Mouse (Mus musculus) limb, embryonic 11.5 days (tissue): ENCODE data around the gene Brap. TPM values are rescaled to one million over a fixed set of nuclear protein-coding genes. Genes with fewer than 3 reads are reported as not detected.
"Not testable (repeated sequence)": the region's sequence is repeated elsewhere in the genome, so short reads cannot be mapped to it uniquely, and the experiment has no call there.

Experiments
- ATAC-seq: fragments of 200-750 bp; cut with Nextera tagmentation; 2 replicates; pipeline ENCODE4 v1.8.0; 2017; ENCODE audit warnings: low read depth; ENCODE audit not compliant: insufficient number of reproducible peaks, low FRiP score, low TSS enrichment
- DNase-seq: peaks from one replicate; pipeline ENCODE4 v3.0.0-alpha.2; 2015; ENCODE audit warnings: low spot score
- H3K27ac ChIP-seq: fragments of 300-500 bp; sonication (generic); replicated peaks from 2 replicates; pipeline ENCODE4 v1.5.1; 2014; ENCODE audit warnings: low read depth, mild to moderate bottlenecking, low read length
- H3K27me3 ChIP-seq: fragments of 300-500 bp; sonication (generic); 2 replicates; pipeline ENCODE4 v1.6.1; 2014; ENCODE audit warnings: mild to moderate bottlenecking, low read length, mixed read lengths; ENCODE audit not compliant: control insufficient read depth, insufficient read depth
- H3K36me3 ChIP-seq: fragments of 300-500 bp; sonication (generic); 2 replicates; pipeline ENCODE4 v1.6.1; 2014; ENCODE audit warnings: mild to moderate bottlenecking, low read length, moderate library complexity, mixed read lengths; ENCODE audit not compliant: control insufficient read depth, insufficient read depth
- H3K4me1 ChIP-seq: fragments of 300-500 bp; sonication (generic); 2 replicates; pipeline ENCODE4 v1.6.1; 2014; ENCODE audit warnings: low read length, mixed read lengths; ENCODE audit not compliant: control insufficient read depth, insufficient read depth
- H3K4me2 ChIP-seq: fragments of 300-500 bp; sonication (generic); 2 replicates; pipeline ENCODE4 v1.6.1; 2014; ENCODE audit warnings: low read depth, mild to moderate bottlenecking, moderate library complexity; ENCODE audit not compliant: severe bottlenecking
- H3K4me3 ChIP-seq: fragments of 300-500 bp; sonication (generic); 2 replicates; pipeline ENCODE4 v1.5.1; 2014; ENCODE audit warnings: low read depth, low read length
- H3K9ac ChIP-seq: fragments of 300-500 bp; sonication (generic); 2 replicates; pipeline ENCODE4 v1.6.1; 2014; ENCODE audit warnings: mild to moderate bottlenecking, low read length
- H3K9me3 ChIP-seq: fragments of 300-500 bp; sonication (generic); 2 replicates; pipeline ENCODE4 v1.6.1; 2016; ENCODE audit warnings: low read length; ENCODE audit not compliant: control insufficient read depth
- WGBS: fragments of 180-500 bp; shearing (Covaris S2); extraction: QIAGEN DNeasy Blood & Tissue Kit; methylation state at CpG from one replicate; pipeline ENCODE4 v1.1.7; 2014; 5-methylcytosine and 5-hydroxymethylcytosine counted together
- polyA plus RNA-seq: library from polyadenylated mRNA; unstranded; fragments of >200 nt; fragmentation: Nextera tagmentation; extraction: Ambion mirVana; gene quantifications from 2 replicates; pipeline ENCODE4 v1.2.1, GENCODE M21; 2014

Gene Brap
- polyA plus RNA-seq: 37.1 and 42.7 TPM in 2 replicates

GRCm38 (mm10) chr5:121660059-121660896, at the start of gene Brap, which contains the start of gene Acad10:
Gene Brap, plus strand, starts transcription at chr5:121660563.
Gene Acad10, minus strand, starts transcription at chr5:121660514.
- DNase-seq: peak; percentile 96
- ATAC-seq: peak; percentile 75
- peak within 1 kb of the TSS; percentile 92 for H3K4me2 ChIP-seq
- no peak within 1 kb of the TSS; the same call in 1 of the 2 replicates for H3K27ac ChIP-seq
- peak within 1 kb of the TSS; percentile 56 for H3K4me3 ChIP-seq
- H3K9ac ChIP-seq: peak within 1 kb of the TSS; percentile 59
- H3K4me1 ChIP-seq: peaks cover 6% of the 10 kb centered on the region
- peaks cover 10% of the 10 kb centered on the region; the same call in 1 of the 2 replicates for H3K36me3 ChIP-seq
- WGBS: 2% methylated on average over 85 of the region's 85 CpGs
- H3K9me3 ChIP-seq: no peaks in the 10 kb centered on the region
- no peaks in the 10 kb centered on the region for H3K27me3 ChIP-seq

- Histone ChIP-seq H3K4me1 (no peaks in the 10 kb centered on the region), H3K27ac (no peak overlapping the region), H3K36me3 (no peaks in the 10 kb centered on the region), H3K9ac (no peak overlapping the region), H3K9me3 (no peaks in the 10 kb centered on the region), H3K4me2 (no peak overlapping the region), H3K4me3 (no peak overlapping the region), H3K27me3 (no peaks in the 10 kb centered on the region)
- ATAC-seq (no peak), DNase-seq (no peak)
- 87% methylated on average over 6 of the region's 6 CpGs for WGBS
These were observed 48.3 kb upstream of the Brap start for GRCm38 (mm10) chr5:121612036-121612435.

GRCm38 (mm10) chr5:121614921-121615320, 45.4 kb upstream of the Brap start:
- H3K4me2 ChIP-seq, DNase-seq, H3K27ac ChIP-seq, H3K4me1 ChIP-seq, H3K9me3 ChIP-seq, H3K36me3 ChIP-seq, ATAC-seq, H3K4me3 ChIP-seq, H3K27me3 ChIP-seq, H3K9ac ChIP-seq: not testable (repeated sequence)
- 88% methylated on average over 3 of the region's 3 CpGs for WGBS

GRCm38 (mm10) chr5:121618592-121619513, 41.5 kb upstream of the Brap start, which contains the start of gene Acad12:
Gene Acad12, minus strand, starts transcription at chr5:121618938.
- ATAC-seq (peak; percentile 79), DNase-seq (peak; percentile 91)
- H3K36me3 ChIP-seq: no peaks in the 10 kb centered on the region; the same call in 1 of the 2 replicates
- H3K9me3 ChIP-seq: no peaks in the 10 kb centered on the region
- no peaks in the 10 kb centered on the region for H3K27me3 ChIP-seq
- under 1% methylated on average over 57 of the region's 58 CpGs for WGBS
- peak within 1 kb of the TSS; percentile 79 for H3K4me2 ChIP-seq
- H3K4me1 ChIP-seq: peaks cover 5% of the 10 kb centered on the region
- H3K4me3 ChIP-seq: peak within 1 kb of the TSS; percentile 69
- peak within 1 kb of the TSS; percentile 47; the same call in 1 of the 2 replicates for H3K27ac ChIP-seq
- peak within 1 kb of the TSS; percentile 78 for H3K9ac ChIP-seq

- Histone ChIP-seq H3K27ac (no peak overlapping the region), H3K9ac (no peak overlapping the region), H3K36me3 (no peaks in the 10 kb centered on the region; the same call in 1 of the 2 replicates), H3K27me3 (no peaks in the 10 kb centered on the region), H3K9me3 (no peaks in the 10 kb centered on the region), H3K4me2 (no peak overlapping the region), H3K4me1 (peaks cover 5% of the 10 kb centered on the region), H3K4me3 (no peak overlapping the region)
- ATAC-seq (no peak), DNase-seq (no peak)
- WGBS: 98% methylated on average over 5 of the region's 5 CpGs
These were observed 39.3 kb upstream of the Brap start for GRCm38 (mm10) chr5:121621102-121621501.

GRCm38 (mm10) chr5:121623241-121623640, 37.1 kb upstream of the Brap start:
- Histone ChIP-seq H3K27ac (no peak overlapping the region), H3K36me3 (no peaks in the 10 kb centered on the region; the same call in 1 of the 2 replicates), H3K9ac (no peak overlapping the region), H3K4me2 (no peak overlapping the region), H3K4me3 (no peak overlapping the region), H3K4me1 (peaks cover 5% of the 10 kb centered on the region), H3K27me3 (no peaks in the 10 kb centered on the region), H3K9me3 (no peaks in the 10 kb centered on the region)
- 89% methylated on average over 3 of the region's 3 CpGs for WGBS
- ATAC-seq: no peak
- no peak for DNase-seq

GRCm38 (mm10) chr5:121627871-121628270, 32.5 kb upstream of the Brap start:
- Histone ChIP-seq H3K4me3 (no peak overlapping the region), H3K27ac (no peak overlapping the region), H3K4me2 (no peak overlapping the region), H3K9ac (no peak overlapping the region), H3K27me3 (no peaks in the 10 kb centered on the region), H3K4me1 (no peaks in the 10 kb centered on the region), H3K36me3 (no peaks in the 10 kb centered on the region), H3K9me3 (no peaks in the 10 kb centered on the region)
- 0% methylated on average over 1 of the region's 1 CpGs for WGBS
- peak; percentile 80 for DNase-seq
- no peak for ATAC-seq

GRCm38 (mm10) chr5:121631106-121631647, 29.2 kb upstream of the Brap start:
- H3K9me3 ChIP-seq, H3K4me2 ChIP-seq, H3K4me1 ChIP-seq, H3K27me3 ChIP-seq, H3K9ac ChIP-seq, H3K27ac ChIP-seq, H3K4me3 ChIP-seq, ATAC-seq, H3K36me3 ChIP-seq, DNase-seq: not testable (repeated sequence)
- 63% methylated on average over 9 of the region's 9 CpGs for WGBS
